Mouse (Mus musculus) hindbrain, embryonic 10.5 days (tissue): ENCODE results near the gene 1700020N01Rik. TPM values are rescaled to one million over a fixed set of nuclear protein-coding genes. Genes with fewer than 3 reads are reported as not detected.
A peak's percentile ranks its signal among the peaks of the same experiment; 100 is the strongest.

Experiments used
- DNase-seq: peaks from one replicate; pipeline ENCODE4 v3.0.0-alpha.2; 2017; ENCODE audit warnings: low spot score
- H3K27ac ChIP-seq: fragments of 300-500 bp; sonication (generic); 2 replicates; pipeline ENCODE4 v1.5.1; 2016; ENCODE audit warnings: mild to moderate bottlenecking, moderate library complexity
- H3K27me3 ChIP-seq: fragments of 300-500 bp; sonication (generic); 2 replicates; pipeline ENCODE4 v1.6.1; 2016; ENCODE audit warnings: mild to moderate bottlenecking; ENCODE audit not compliant: poor library complexity, insufficient read depth, severe bottlenecking
- H3K36me3 ChIP-seq: fragments of 300-500 bp; sonication (generic); 2 replicates; pipeline ENCODE4 v1.6.1; 2016; ENCODE audit warnings: mild to moderate bottlenecking, moderate library complexity
- H3K4me1 ChIP-seq: fragments of 300-500 bp; sonication (generic); replicated peaks from 2 replicates; pipeline ENCODE4 v1.6.1; 2016; ENCODE audit warnings: mild to moderate bottlenecking
- H3K4me3 ChIP-seq: fragments of 300-500 bp; sonication (generic); 2 replicates; pipeline ENCODE4 v1.5.1; 2016; ENCODE audit warnings: mild to moderate bottlenecking, moderate library complexity
- H3K9me3 ChIP-seq: fragments of 300-500 bp; sonication (generic); 2 replicates; pipeline ENCODE4 v1.6.1; 2016; ENCODE audit warnings: mild to moderate bottlenecking, moderate library complexity
- WGBS: fragments of 180-500 bp; shearing (Covaris S2); methylation state at CpG from one replicate; pipeline ENCODE4 v1.1.7; 2016; 5-methylcytosine and 5-hydroxymethylcytosine counted together
- polyA plus RNA-seq: library from polyadenylated mRNA; unstranded; fragments of >200 nt; fragmentation: Nextera tagmentation; extraction: Ambion mirVana; gene quantifications from 2 replicates; pipeline ENCODE4 v1.2.1, GENCODE M21; 2016

Gene 1700020N01Rik
- polyA plus RNA-seq, 1 experiment from 2014 or later: not detected

DNA sequence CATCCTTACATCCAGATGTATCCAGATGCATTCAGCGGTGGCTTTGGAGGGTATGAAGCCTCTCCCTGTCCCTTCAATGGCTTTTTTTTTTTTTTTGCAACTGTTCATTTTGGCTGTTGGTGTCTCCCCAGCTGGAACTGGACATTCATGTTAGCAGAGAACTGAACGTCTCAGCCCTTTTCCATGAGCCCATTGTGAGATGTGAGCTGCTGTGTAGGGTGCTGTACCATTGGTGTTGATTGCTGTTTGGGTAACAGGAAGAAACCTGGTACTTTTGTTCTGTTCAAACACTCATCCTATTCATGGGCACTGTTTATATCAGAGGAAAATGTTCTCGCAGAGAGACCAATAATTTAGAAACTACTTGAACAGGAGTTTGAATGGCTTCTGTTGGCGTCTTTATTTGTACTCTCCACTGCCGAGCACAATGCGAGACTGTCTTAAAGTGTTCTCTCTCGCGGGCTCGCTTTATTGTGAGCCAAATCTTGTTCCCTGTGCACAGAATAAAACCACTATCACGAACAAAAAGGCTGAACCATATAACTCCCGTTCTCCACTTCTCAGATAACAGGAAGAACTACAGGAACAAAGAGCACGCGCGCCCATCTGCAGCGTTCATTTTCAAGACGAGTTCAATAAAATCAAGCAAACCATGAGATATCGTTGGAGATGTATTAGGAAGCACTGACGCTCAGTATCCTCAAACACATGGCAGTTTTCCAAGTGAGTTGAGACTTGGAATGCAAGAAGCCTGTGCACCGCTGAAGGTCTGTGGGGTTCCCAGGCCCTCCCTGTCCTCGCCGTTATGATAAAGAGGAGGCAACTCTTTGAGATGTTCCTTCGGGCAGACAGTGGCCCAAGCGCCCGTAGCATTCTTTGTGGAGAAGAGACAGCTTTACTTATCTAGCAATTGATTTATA, 59.7 kb downstream of the 1700020N01Rik start:
- no peaks in the 10 kb centered on the region for H3K36me3 ChIP-seq
- H3K4me3 ChIP-seq: no peak overlapping the region
- 94% methylated on average over 24 of the region's 24 CpGs for WGBS
- no peaks in the 10 kb centered on the region for H3K9me3 ChIP-seq
- DNase-seq: no peak
- no peak overlapping the region for H3K27ac ChIP-seq
- no peaks in the 10 kb centered on the region for H3K4me1 ChIP-seq
- H3K27me3 ChIP-seq: no peaks in the 10 kb centered on the region

DNA sequence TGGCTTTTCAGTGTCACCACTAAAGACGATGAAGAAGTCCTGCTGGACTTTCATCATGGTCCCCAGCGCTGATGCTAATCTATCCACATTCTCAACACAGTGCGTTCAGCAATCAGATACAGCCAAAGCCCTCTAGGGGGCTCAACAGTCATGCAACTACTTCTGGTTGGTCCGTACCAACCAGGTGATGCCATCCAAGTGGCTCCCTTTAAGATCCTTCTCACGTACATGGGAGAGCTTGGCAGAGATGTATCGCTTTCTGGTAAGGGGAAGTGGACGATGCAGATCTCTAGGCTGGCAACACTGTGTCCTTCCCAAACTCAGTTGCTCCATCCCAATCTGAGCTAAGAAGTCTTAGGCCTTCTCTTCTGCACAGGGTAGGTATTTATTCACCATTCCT, 60.5 kb downstream of the 1700020N01Rik start:
- Histone ChIP-seq H3K4me3 (no peak overlapping the region), H3K9me3 (no peaks in the 10 kb centered on the region), H3K36me3 (no peaks in the 10 kb centered on the region), H3K27ac (no peak overlapping the region), H3K27me3 (no peaks in the 10 kb centered on the region), H3K4me1 (no peaks in the 10 kb centered on the region)
- 91% methylated on average over 7 of the region's 7 CpGs for WGBS
- DNase-seq: no peak

GRCm38 (mm10) chr10:21659576-21660246, 66.8 kb downstream of the 1700020N01Rik start:
- Histone ChIP-seq H3K27ac (no peak overlapping the region), H3K27me3 (no peaks in the 10 kb centered on the region), H3K4me1 (no peaks in the 10 kb centered on the region), H3K4me3 (no peak overlapping the region), H3K36me3 (no peaks in the 10 kb centered on the region), H3K9me3 (no peaks in the 10 kb centered on the region)
- no peak for DNase-seq
- 88% methylated on average over 8 of the region's 8 CpGs for WGBS

- H3K27me3 ChIP-seq: no peaks in the 10 kb centered on the region
- H3K4me3 ChIP-seq: no peak overlapping the region
- WGBS: 47% methylated on average over 17 of the region's 17 CpGs
- DNase-seq: peak; percentile 45
- no peak overlapping the region for H3K27ac ChIP-seq
- no peaks in the 10 kb centered on the region for H3K9me3 ChIP-seq
- no peaks in the 10 kb centered on the region for H3K36me3 ChIP-seq
- no peaks in the 10 kb centered on the region for H3K4me1 ChIP-seq
Measured at GRCm38 (mm10) chr10:21668976-21669375, 76.0 kb downstream of the 1700020N01Rik start.

DNA sequence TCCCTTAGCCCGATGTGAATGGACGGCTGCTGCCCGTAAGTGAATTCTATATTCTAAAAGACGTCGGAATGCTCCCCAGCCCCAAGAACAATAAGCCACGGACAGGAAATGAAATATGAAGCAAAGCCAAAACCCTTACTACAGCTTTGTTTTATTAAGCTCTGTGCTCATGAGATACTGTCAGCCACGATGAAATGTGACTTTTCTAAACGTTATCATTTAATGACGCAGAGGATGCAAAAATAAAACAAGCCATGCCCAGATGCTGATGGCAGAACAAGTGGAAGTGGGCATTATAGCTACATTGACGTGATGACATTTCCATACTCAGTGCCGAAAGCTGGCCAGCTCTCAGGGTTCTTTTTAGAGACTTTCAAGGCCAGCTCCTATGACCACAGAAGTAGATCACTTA, 76.8 kb downstream of the 1700020N01Rik start:
- H3K27me3 ChIP-seq: no peaks in the 10 kb centered on the region
- H3K9me3 ChIP-seq: no peaks in the 10 kb centered on the region
- DNase-seq: no peak
- no peaks in the 10 kb centered on the region for H3K36me3 ChIP-seq
- 76% methylated on average over 11 of the region's 11 CpGs for WGBS
- no peaks in the 10 kb centered on the region for H3K4me1 ChIP-seq
- no peak overlapping the region for H3K4me3 ChIP-seq
- no peak overlapping the region for H3K27ac ChIP-seq

- Histone ChIP-seq H3K9me3 (no peaks in the 10 kb centered on the region), H3K36me3 (no peaks in the 10 kb centered on the region), H3K27me3 (no peaks in the 10 kb centered on the region), H3K4me3 (no peak overlapping the region), H3K4me1 (no peaks in the 10 kb centered on the region), H3K27ac (no peak overlapping the region)
- no peak for DNase-seq
- 87% methylated on average over 5 of the region's 5 CpGs for WGBS
Measured at GRCm38 (mm10) chr10:21670168-21670567, 77.2 kb downstream of the 1700020N01Rik start.

Other genes with a start within 250 kb of the 1700020N01Rik start
- 0.09 and 0.11 TPM in 2 replicates for gene Aldh8a1, start 215.9 kb upstream of the 1700020N01Rik start, polyA plus RNA-seq